Mouse (Mus musculus) left cerebral cortex, adult 6 months (tissue): ENCODE measurements around the gene Gm10638. TPM values are rescaled to one million over a fixed set of nuclear protein-coding genes. Genes with fewer than 3 reads are reported as not detected.

Experiments used
- long read RNA-seq, 2 experiments: library from polyadenylated mRNA; unstranded; transcript quantifications; one replicate each; pipeline ENCODE4 v2.0.0; 2019 to 2020
- polyA plus RNA-seq: library from polyadenylated mRNA; unstranded; fragments of <200 nt; fragmentation: Nextera tagmentation; gene quantifications from 2 replicates; pipeline ENCODE4 v1.2.3, GENCODE M21; 2021

Gene Gm10638
- 0.38 and 3.5 TPM in 2 replicates for polyA plus RNA-seq
- long read RNA-seq, experiment 1, partial matches to known transcripts, result 0 of 2 reads
- long read RNA-seq, experiment 1, other reads (novel, unspliced or antisense), result 1 of 2 reads
- long read RNA-seq, experiment 2, partial matches to known transcripts, result 0 of 2 reads
- long read RNA-seq, experiment 2, other reads (novel, unspliced or antisense), result 2 of 2 reads

GRCm38 (mm10) chr8:86745221-86745934 lies at the start of gene Gm10638, which contains the start of gene Siah1a:
Gene Gm10638, plus strand, starts transcription at chr8:86745699.
Gene Siah1a, minus strand, starts transcription at chr8:86745934.

Other genes with a start within 250 kb of the Gm10638 start
- 0.14 and 0.17 TPM in 2 replicates for gene Abcc12, start 165.0 kb upstream of the Gm10638 start, polyA plus RNA-seq
- gene Lonp2, start 121.7 kb upstream of the Gm10638 start, polyA plus RNA-seq, result 52.4 and 56.9 TPM in 2 replicates
- gene Siah1a, start 235 bp downstream of the Gm10638 start, polyA plus RNA-seq, result 4.1 and 15.0 TPM in 2 replicates
- gene N4bp1, start 139.6 kb downstream of the Gm10638 start, polyA plus RNA-seq, result 4.1 and 4.8 TPM in 2 replicates